8 mouse cellular contexts compared by ENCODE assay signal in the genomic region with DNA sequence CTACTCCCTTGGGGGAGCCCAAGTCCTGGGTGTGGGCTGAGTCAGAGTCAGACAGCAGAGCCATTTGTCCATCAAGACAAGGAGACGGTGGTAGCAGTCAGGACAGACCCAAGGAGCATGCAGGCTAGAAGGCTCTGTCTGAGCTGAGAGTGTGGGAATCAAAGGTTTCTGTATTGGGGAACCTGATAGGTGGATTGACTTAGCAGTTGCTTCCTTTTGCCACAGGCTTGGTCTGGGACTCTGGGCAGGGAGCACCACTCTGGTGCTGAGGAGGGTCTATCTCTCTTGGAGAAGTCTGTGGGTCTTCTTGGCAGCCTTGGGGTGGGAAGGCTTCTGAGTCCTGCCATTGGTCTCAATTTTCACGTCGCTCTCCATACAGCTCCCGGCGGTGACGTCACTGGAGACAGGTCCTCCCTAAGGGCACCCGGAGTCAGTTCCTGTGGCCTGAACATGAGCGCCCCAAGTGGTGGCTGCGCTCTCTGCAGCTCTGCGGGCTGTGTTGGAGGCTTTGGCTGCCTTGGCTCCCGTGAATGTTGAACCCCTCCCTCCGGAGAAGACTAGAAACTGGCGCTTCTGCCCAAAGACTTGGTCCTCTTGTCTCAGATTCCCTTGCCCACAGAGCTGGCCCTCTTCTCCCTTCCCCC. TPM values are rescaled to one million over a fixed set of nuclear protein-coding genes. Genes with fewer than 3 reads are reported as not detected.
DNase-seq lines count a peak whose midpoint lies in the region; ATAC-seq and TF ChIP-seq lines count a peak whose summit lies in the region.

No protein-coding gene starts in this region.

- no peak overlapping the region for H3K4me3 ChIP-seq in bone marrow, adult 2 months (replicated peaks; ENCODE audit: control insufficient read depth, low read depth, low read length)
- no peak overlapping the region for H3K4me3 ChIP-seq in embryonic fibroblast, embryonic 13.5 days (ENCODE audit: insufficient read depth, low read length)
- H3K4me3 ChIP-seq in heart, embryonic 13.5 days = no peak overlapping the region
- no peak overlapping the region for H3K4me3 ChIP-seq in kidney, embryonic 15.5 days (replicated peaks)
- H3K4me3 ChIP-seq in limb, embryonic 14.5 days (replicated peaks; ENCODE audit: low read length) = no peak overlapping the region
- H3K4me3 ChIP-seq in myocyte = no peak overlapping the region

- ATAC-seq in heart, embryonic 13.5 days (ENCODE audit: extremely low read depth, insufficient number of reproducible peaks, low FRiP score, low TSS enrichment) = no peak
- peak; percentile 52; the same call in 1 of the 2 replicates for ATAC-seq in kidney, embryonic 15.5 days (replicated peaks; ENCODE audit: low FRiP score)
- ATAC-seq in limb, embryonic 14.5 days (ENCODE audit: low FRiP score, low read depth) = no peak

- H3K9ac ChIP-seq in heart, embryonic 13.5 days = no peak overlapping the region
- H3K9ac ChIP-seq in kidney, embryonic 15.5 days = no peak overlapping the region
- H3K9ac ChIP-seq in limb, embryonic 14.5 days (ENCODE audit: low read depth, low read length, severe bottlenecking) = no peak overlapping the region

- TF ChIP-seq CTCF in bone marrow, adult 2 months (IDR thresholded peaks at IDR 0.05; ENCODE audit: control insufficient read depth, insufficient read depth, low read length) = peak; percentile 71
- TF ChIP-seq CTCF in embryonic fibroblast, embryonic 13.5 days (IDR thresholded peaks at IDR 0.05; ENCODE audit: borderline replicate concordance, insufficient read depth, low read length) = peak; percentile 36; the same call in 1 of the 2 replicates

- H3K27ac ChIP-seq in bone marrow, adult 2 months (ENCODE audit: control insufficient read depth, insufficient read depth, low read depth, low read length, poor library complexity) = no peak overlapping the region
- H3K27ac ChIP-seq in embryonic fibroblast, embryonic 13.5 days (ENCODE audit: insufficient read depth, low read length) = no peak overlapping the region
- no peak overlapping the region for H3K27ac ChIP-seq in heart, embryonic 13.5 days (replicated peaks)
- H3K27ac ChIP-seq in kidney, embryonic 15.5 days = no peak overlapping the region
- H3K27ac ChIP-seq in limb, embryonic 14.5 days (replicated peaks; ENCODE audit: low read depth, low read length) = no peak overlapping the region

- H3ac ChIP-seq in myocyte (ENCODE audit: control insufficient read depth, insufficient read length) = no peak overlapping the region

- 7% methylated on average over 13 of the region's 13 CpGs for WGBS in bone marrow, adult 2 months
- WGBS in heart, embryonic 13.5 days = 6% methylated on average over 13 of the region's 13 CpGs
- 4% methylated on average over 13 of the region's 13 CpGs for WGBS in kidney, embryonic 15.5 days
- WGBS in limb, embryonic 14.5 days = 5% methylated on average over 13 of the region's 13 CpGs

- TF ChIP-seq POLR2A in bone marrow, adult 2 months (IDR thresholded peaks at IDR 0.05; ENCODE audit: borderline replicate concordance, control insufficient read depth, low read depth, low read length) = no peak
- no peak for TF ChIP-seq POLR2A in embryonic fibroblast, embryonic 13.5 days (IDR thresholded peaks at IDR 0.05; ENCODE audit: low read depth, low read length)
- TF ChIP-seq POLR2A in limb, embryonic 14.5 days (IDR thresholded peaks at IDR 0.05; ENCODE audit: borderline replicate concordance, extremely low read depth, insufficient read depth, insufficient read length) = no peak
- TF ChIP-seq POLR2A in myocyte (IDR thresholded peaks at IDR 0.05; ENCODE audit: insufficient read length, low read depth) = no peak

- H3K4me1 ChIP-seq in bone marrow, adult 2 months (ENCODE audit: control insufficient read depth, insufficient read depth, low read length) = no peaks in the 10 kb centered on the region
- peaks cover 3% of the 10 kb centered on the region; the same call in 1 of the 2 replicates for H3K4me1 ChIP-seq in embryonic fibroblast, embryonic 13.5 days (ENCODE audit: control insufficient read depth, insufficient read depth, low read length)
- peaks cover 6% of the 10 kb centered on the region; the same call in 1 of the 2 replicates for H3K4me1 ChIP-seq in heart, embryonic 13.5 days
- peaks cover 6% of the 10 kb centered on the region; the same call in 1 of the 2 replicates for H3K4me1 ChIP-seq in kidney, embryonic 15.5 days
- no peaks in the 10 kb centered on the region for H3K4me1 ChIP-seq in limb, embryonic 14.5 days (ENCODE audit: control insufficient read depth, insufficient read depth, low read length)

- H3K79me2 ChIP-seq in myocyte (ENCODE audit: control insufficient read depth, insufficient read depth) = no peaks in the 10 kb centered on the region

- peaks cover 4% of the 10 kb centered on the region; the same call in 1 of the 2 replicates for H3K9me3 ChIP-seq in heart, embryonic 13.5 days
- no peaks in the 10 kb centered on the region for H3K9me3 ChIP-seq in kidney, embryonic 15.5 days (replicated peaks)
- H3K9me3 ChIP-seq in limb, embryonic 14.5 days (ENCODE audit: control insufficient read depth, low read length) = 0 out of 2 replicates have a peak, but pooled peaks cover 3% of the 10 kb centered on the region

- peak overlapping the region; percentile 42 for H3K4me2 ChIP-seq in heart, embryonic 13.5 days
- peak overlapping the region; percentile 40; the same call in 1 of the 2 replicates for H3K4me2 ChIP-seq in kidney, embryonic 15.5 days
- H3K4me2 ChIP-seq in limb, embryonic 14.5 days (replicated peaks; ENCODE audit: low read depth, low read length, severe bottlenecking) = no peak overlapping the region
- peak overlapping the region; percentile 57 for H3K4me2 ChIP-seq in myocyte (ENCODE audit: low read depth)

- no peaks in the 10 kb centered on the region for H3K36me3 ChIP-seq in heart, embryonic 13.5 days
- no peaks in the 10 kb centered on the region for H3K36me3 ChIP-seq in kidney, embryonic 15.5 days
- H3K36me3 ChIP-seq in limb, embryonic 14.5 days (ENCODE audit: control insufficient read depth, insufficient read depth, low read length) = no peaks in the 10 kb centered on the region
- no peaks in the 10 kb centered on the region for H3K36me3 ChIP-seq in myocyte (ENCODE audit: control insufficient read depth, insufficient read depth)
- H3K36me3 ChIP-seq in splenic B cell, adult 2 months (ENCODE audit: control insufficient read depth, insufficient read depth, low read length, poor library complexity, severe bottlenecking) = no peaks in the 10 kb centered on the region

- DNase-seq in A20 (ENCODE audit: low read depth, low spot score) = peak; percentile 58
- DNase-seq in limb, embryonic 14.5 days (ENCODE audit: low spot score) = peak; percentile 41
- peak; percentile 46 for DNase-seq in splenic B cell, adult 2 months (ENCODE audit: low read depth, low spot score)

- H3K27me3 ChIP-seq in heart, embryonic 13.5 days (replicated peaks) = peaks cover 12% of the 10 kb centered on the region; the same call in 1 of the 2 replicates
- no peaks in the 10 kb centered on the region for H3K27me3 ChIP-seq in kidney, embryonic 15.5 days
- no peaks in the 10 kb centered on the region for H3K27me3 ChIP-seq in limb, embryonic 14.5 days (ENCODE audit: control insufficient read depth, insufficient read depth, low read length)
- H3K27me3 ChIP-seq in myocyte (ENCODE audit: control insufficient read depth, insufficient read depth, insufficient read length) = no peaks in the 10 kb centered on the region
- no peaks in the 10 kb centered on the region for H3K27me3 ChIP-seq in splenic B cell, adult 2 months (ENCODE audit: control insufficient read depth, insufficient read depth, low read length, poor library complexity, severe bottlenecking)

RNA-seq across cellular contexts. Expression of a gene that starts 5.7 kb away (rescaled TPM):
- not detected in 2 replicates for polyA plus RNA-seq in bone marrow, adult 2 months (2011; ENCODE audit: insufficient read depth, insufficient read length, low replicate concordance, missing spikeins)
- not detected in 2 replicates for polyA plus RNA-seq in embryonic fibroblast, embryonic 13.5 days (2011; ENCODE audit: insufficient read length, low read depth, missing spikeins)
- polyA plus RNA-seq in heart, embryonic 13.5 days (2015; fragmentation: Nextera tagmentation; extraction: Ambion mirVana) = not detected in 2 replicates
- polyA plus RNA-seq in kidney, embryonic 15.5 days (2015; fragmentation: Nextera tagmentation; extraction: Ambion mirVana) = 0.17 and 0.18 TPM in 2 replicates
- 0.15 TPM in 1 of 2 replicates, not detected in the other for polyA plus RNA-seq in limb, embryonic 14.5 days (2012; rRNA removed)
- polyA plus RNA-seq in limb, embryonic 14.5 days (2014; fragmentation: Nextera tagmentation; extraction: Ambion mirVana) = not detected in 2 replicates
- polyA plus RNA-seq in myocyte (2012; fragmentation: generic; extraction: Trizol) = not detected

RNA-seq across cellular contexts. Expression of a gene that starts 10.3 kb away (rescaled TPM):
- not detected in 2 replicates for polyA plus RNA-seq in bone marrow, adult 2 months (2011; ENCODE audit: insufficient read depth, insufficient read length, low replicate concordance, missing spikeins)
- not detected in 2 replicates for polyA plus RNA-seq in embryonic fibroblast, embryonic 13.5 days (2011; ENCODE audit: insufficient read length, low read depth, missing spikeins)
- polyA plus RNA-seq in heart, embryonic 13.5 days (2015; fragmentation: Nextera tagmentation; extraction: Ambion mirVana) = not detected in 2 replicates
- not detected in 2 replicates for polyA plus RNA-seq in kidney, embryonic 15.5 days (2015; fragmentation: Nextera tagmentation; extraction: Ambion mirVana)
- polyA plus RNA-seq in limb, embryonic 14.5 days (2012; rRNA removed) = not detected in 2 replicates
- polyA plus RNA-seq in limb, embryonic 14.5 days (2014; fragmentation: Nextera tagmentation; extraction: Ambion mirVana) = not detected in 2 replicates
- polyA plus RNA-seq in myocyte (2012; fragmentation: generic; extraction: Trizol) = not detected

RNA-seq across cellular contexts. Expression of a gene that starts 14.6 kb away (rescaled TPM):
- not detected in 2 replicates for polyA plus RNA-seq in bone marrow, adult 2 months (2011; ENCODE audit: insufficient read depth, insufficient read length, low replicate concordance, missing spikeins)
- not detected in 2 replicates for polyA plus RNA-seq in embryonic fibroblast, embryonic 13.5 days (2011; ENCODE audit: insufficient read length, low read depth, missing spikeins)
- 0.08 TPM in 1 of 2 replicates, not detected in the other for polyA plus RNA-seq in heart, embryonic 13.5 days (2015; fragmentation: Nextera tagmentation; extraction: Ambion mirVana)
- polyA plus RNA-seq in kidney, embryonic 15.5 days (2015; fragmentation: Nextera tagmentation; extraction: Ambion mirVana) = not detected in 2 replicates
- 0.73 and 1.5 TPM in 2 replicates for polyA plus RNA-seq in limb, embryonic 14.5 days (2012; rRNA removed)
- polyA plus RNA-seq in limb, embryonic 14.5 days (2014; fragmentation: Nextera tagmentation; extraction: Ambion mirVana) = 0.61 and 0.89 TPM in 2 replicates
- polyA plus RNA-seq in myocyte (2012; fragmentation: generic; extraction: Trizol) = not detected

RNA-seq across cellular contexts. Expression of a gene that starts 20.1 kb away (rescaled TPM):
- polyA plus RNA-seq in bone marrow, adult 2 months (2011; ENCODE audit: insufficient read depth, insufficient read length, low replicate concordance, missing spikeins) = 1.6 TPM in 1 of 2 replicates, not detected in the other
- not detected in 2 replicates for polyA plus RNA-seq in embryonic fibroblast, embryonic 13.5 days (2011; ENCODE audit: insufficient read length, low read depth, missing spikeins)
- not detected in 2 replicates for polyA plus RNA-seq in heart, embryonic 13.5 days (2015; fragmentation: Nextera tagmentation; extraction: Ambion mirVana)
- not detected in 2 replicates for polyA plus RNA-seq in kidney, embryonic 15.5 days (2015; fragmentation: Nextera tagmentation; extraction: Ambion mirVana)
- polyA plus RNA-seq in limb, embryonic 14.5 days (2012; rRNA removed) = 0.15 TPM in 1 of 2 replicates, not detected in the other
- 0.10 TPM in 1 of 2 replicates, not detected in the other for polyA plus RNA-seq in limb, embryonic 14.5 days (2014; fragmentation: Nextera tagmentation; extraction: Ambion mirVana)
- not detected for polyA plus RNA-seq in myocyte (2012; fragmentation: generic; extraction: Trizol)

RNA-seq across cellular contexts. Expression of a gene that starts 38.1 kb away (rescaled TPM):
- polyA plus RNA-seq in bone marrow, adult 2 months (2011; ENCODE audit: insufficient read depth, insufficient read length, low replicate concordance, missing spikeins) = 2.3 and 4.1 TPM in 2 replicates
- polyA plus RNA-seq in embryonic fibroblast, embryonic 13.5 days (2011; ENCODE audit: insufficient read length, low read depth, missing spikeins) = not detected in 2 replicates
- not detected in 2 replicates for polyA plus RNA-seq in heart, embryonic 13.5 days (2015; fragmentation: Nextera tagmentation; extraction: Ambion mirVana)
- polyA plus RNA-seq in kidney, embryonic 15.5 days (2015; fragmentation: Nextera tagmentation; extraction: Ambion mirVana) = not detected in 2 replicates
- 0.06 TPM in 1 of 2 replicates, not detected in the other for polyA plus RNA-seq in limb, embryonic 14.5 days (2012; rRNA removed)
- not detected in 2 replicates for polyA plus RNA-seq in limb, embryonic 14.5 days (2014; fragmentation: Nextera tagmentation; extraction: Ambion mirVana)
- not detected for polyA plus RNA-seq in myocyte (2012; fragmentation: generic; extraction: Trizol)
